Mouse (Mus musculus) gastrocnemius, postnatal 10 days (tissue): ENCODE results near the gene Arhgap45. TPM values are rescaled to one million over a fixed set of nuclear protein-coding genes. Genes with fewer than 3 reads are reported as not detected.
"Not testable (repeated sequence)": the region's sequence is repeated elsewhere in the genome, so short reads cannot be mapped to it uniquely, and the experiment has no call there.

Source experiments
- DNase-seq: peaks from one replicate; pipeline ENCODE4 v3.0.0; 2021; ENCODE audit warnings: mixed read lengths
- total RNA-seq, 2 experiments: library from RNA; stranded (reverse); gene quantifications; 2 replicates each; pipeline ENCODE4 v1.2.3; 2021

Arhgap45 gene
- total RNA-seq, 2 experiments from 2014 or later, result 2.0 to 3.5 TPM

DNA sequence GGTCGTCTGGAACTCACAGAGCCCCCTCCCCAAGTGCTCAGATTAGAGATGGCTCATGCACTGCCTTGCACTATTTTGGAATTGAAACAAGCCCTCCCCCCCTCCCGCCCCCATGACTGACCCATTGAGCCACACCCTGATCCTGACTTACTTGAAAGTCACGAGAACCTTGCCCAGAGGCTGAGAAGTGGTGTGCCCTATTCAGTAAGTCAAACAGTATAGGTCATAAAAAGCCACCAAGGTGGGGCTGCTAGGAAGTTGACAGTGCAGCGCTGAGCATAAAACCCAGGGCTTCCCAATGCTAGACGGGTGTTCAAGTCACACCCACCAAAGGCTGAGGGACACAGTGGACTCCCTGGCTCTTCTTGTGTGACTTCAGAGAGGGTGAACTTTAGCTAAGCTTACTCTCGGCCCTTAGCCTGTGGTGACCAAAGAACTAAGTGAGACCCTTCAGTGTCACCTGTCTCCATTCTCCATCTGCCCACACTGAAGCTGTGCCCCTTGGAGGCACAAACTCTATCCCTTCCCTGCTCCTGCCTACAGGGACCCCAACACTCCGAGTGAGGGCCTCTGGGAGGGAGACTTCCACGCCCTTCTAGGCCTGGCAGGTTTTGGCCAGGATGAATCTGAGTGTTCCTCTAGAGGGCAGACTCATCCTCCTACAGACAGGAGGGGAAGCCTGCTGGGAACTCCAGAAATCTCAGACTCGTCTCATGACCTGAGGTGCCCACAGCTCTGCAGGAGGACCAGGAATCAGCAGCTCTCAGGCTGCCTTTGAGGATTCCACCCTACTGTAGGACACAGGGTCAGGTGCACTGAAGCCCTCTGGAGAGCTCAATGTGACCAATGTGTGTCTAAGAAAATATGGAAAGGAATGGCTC, 17.3 kb downstream of the Arhgap45 start:
- no peak for DNase-seq

DNA sequence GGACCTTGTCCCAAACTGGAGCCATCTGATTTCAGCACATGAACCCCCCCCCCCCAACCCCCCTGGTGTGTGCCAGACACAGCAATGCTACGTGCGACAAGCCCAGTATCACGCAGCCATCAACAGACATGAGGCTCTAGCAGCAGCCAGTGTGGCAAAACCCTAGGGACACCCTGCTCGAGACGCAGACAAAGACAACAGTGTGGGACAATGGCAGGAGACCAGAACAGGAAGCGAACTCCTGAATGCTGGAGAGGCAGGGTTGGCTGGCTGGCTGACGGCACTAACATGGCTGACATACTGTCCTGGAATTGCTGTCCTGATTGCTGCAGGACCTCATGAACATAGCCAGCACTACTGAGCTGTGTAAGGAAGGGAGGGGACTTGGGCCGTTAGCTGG, 18.7 kb downstream of the Arhgap45 start:
- no peak for DNase-seq

DNA sequence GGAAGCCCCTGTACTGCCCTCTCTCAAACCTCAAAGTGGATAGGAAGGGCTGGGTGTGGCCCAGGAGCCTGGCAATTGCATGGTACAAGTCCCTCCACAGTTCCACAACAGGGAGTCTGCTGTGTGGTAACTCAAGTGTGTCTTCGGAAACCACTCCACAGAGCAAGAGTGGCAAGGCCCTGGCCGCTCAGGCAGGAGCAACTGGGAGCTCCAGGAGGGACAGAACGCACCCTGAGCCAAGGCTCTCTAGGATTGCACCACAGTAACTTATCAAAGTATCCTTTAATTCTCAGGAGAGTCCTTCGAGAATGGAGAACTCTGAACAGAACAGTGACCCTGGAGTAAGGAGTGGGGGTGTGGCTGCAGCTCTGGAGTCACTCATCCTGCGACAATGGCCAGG, 19.2 kb downstream of the Arhgap45 start:
- no peak for DNase-seq

DNA sequence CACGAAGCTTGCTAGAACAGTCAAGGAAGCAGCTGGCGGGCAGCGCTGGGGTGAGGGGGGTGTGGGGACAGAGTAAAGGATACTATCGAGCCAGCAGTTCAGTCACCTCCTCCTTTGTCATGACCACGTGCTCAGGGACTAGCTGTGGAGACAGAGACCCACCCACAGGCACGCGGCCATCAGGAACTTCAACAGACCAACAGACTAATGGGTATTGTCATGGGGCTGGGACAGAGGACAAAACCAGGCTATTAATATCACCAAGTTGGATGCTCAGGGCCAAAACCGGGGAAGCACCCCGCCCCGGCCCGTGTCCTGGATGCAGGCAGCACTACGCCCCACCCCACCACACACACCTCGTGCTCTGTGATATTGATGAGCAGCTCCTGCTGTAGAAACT, 20.4 kb downstream of the Arhgap45 start:
- no peak for DNase-seq

DNA sequence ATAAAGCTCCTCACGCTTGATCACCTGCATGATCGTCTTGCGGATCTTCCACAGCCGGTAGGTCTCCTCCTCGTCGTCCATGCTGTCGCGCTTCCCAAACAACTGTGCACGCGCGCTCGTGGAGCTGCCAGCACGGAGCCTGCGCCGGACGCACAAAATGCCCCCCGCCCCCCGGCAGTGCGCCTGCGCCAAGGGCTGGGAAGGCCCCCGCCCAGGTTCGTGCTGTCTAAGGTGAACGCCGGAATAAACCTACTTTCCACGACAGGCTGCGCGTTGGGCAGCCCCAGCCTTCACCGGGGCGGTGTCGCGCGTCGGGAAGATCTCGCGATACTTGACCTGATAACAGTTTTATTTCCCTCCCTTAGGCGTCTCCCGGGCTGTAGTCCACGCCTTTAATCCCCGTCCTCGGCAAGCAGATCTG, 23.1 kb downstream of the Arhgap45 start, which contains the start of gene Polr2e:
TSS of gene Polr2e (minus strand) at position 237 of the 421 bp plus-strand sequence.
- peak; percentile 95 for DNase-seq

DNA sequence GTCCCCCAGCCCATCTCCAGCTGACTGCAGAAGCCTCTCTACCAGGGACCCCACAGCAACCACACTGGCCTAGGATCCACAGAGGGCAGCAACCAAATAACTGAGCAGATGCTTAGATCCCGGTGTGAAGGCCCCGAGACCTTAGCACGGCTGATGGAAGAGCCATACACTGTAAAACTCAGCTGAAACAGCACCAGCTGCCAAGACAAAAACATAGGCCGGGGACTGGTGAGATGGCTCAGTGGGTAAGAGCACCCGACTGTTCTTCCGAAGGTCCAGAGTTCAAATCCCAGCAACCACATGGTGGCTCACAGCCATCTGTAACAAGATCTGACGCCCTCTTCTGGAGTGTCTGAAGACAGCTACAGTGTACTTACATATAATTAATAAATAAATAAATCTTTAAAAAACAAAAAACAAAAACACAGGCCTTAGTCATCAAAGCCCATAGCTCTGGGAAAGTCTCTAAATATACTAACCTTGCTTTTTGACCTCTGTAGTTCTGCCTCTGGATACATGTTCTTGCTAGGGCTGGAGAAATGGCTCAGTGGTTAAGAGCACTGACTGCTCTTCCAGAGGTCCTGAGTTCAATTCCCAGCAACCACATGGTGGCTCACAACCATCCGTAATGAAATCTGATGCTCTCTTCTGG, 25.1 kb downstream of the Arhgap45 start:
- DNase-seq, result not testable (repeated sequence)

DNA sequence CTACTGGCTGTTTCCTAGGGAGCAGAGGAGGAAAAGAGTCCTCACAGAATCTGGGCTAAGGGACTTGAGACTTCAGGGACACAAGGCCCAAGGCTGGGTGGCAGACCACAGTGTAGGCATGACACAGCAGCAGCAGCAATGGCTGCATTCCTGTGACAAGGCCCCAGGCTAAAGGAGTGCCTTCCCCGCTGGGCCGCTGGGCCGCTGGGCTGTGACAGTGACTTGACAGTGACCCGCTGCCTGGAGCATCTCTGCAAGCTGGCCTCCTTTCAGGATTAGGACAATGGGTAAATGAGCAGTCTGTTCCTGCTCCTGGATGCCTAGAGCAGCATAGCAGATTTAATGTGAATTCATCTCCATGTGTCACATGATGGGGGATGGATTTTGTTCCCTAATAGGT, 27.6 kb downstream of the Arhgap45 start:
- no peak for DNase-seq

DNA sequence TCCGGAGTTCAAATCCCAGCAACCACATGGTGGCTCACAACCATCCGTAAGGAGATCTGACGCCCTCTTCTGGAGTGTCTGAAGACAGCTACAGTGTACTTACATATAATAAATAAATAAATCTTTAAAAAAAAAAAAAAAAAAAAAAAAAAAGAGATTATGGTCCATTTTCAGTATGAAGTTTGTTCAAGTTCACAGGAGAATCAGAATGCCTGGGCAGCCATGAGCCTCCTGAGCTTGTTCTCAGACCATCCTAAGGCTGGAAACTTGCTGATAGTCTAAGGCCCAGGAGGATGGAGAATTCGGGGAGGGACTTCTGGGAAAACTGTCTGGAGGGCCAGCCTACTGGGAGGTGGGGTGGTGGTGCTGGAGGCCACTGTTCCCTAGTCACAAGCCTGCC, 28.9 kb downstream of the Arhgap45 start:
- DNase-seq, result not testable (repeated sequence)

DNA sequence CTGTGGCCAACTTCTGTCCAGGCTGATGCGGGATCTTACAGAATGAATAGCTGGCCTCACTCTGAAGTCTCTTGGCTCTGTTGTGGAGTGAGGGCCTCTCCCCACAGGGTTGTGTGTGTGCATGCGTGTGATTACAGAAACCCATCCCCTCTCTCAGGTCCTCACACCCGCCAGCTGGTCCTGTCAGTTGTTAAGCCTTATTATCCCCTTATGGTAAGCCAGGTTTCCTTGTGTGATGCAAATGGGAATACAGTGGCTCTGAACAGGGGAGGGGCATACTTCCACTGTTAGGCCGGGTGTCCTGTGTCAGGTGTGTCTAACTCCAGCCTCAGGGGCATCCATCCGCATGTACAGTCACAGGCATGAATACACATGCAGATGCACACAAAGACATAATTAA, 29.3 kb downstream of the Arhgap45 start:
- no peak for DNase-seq

DNA sequence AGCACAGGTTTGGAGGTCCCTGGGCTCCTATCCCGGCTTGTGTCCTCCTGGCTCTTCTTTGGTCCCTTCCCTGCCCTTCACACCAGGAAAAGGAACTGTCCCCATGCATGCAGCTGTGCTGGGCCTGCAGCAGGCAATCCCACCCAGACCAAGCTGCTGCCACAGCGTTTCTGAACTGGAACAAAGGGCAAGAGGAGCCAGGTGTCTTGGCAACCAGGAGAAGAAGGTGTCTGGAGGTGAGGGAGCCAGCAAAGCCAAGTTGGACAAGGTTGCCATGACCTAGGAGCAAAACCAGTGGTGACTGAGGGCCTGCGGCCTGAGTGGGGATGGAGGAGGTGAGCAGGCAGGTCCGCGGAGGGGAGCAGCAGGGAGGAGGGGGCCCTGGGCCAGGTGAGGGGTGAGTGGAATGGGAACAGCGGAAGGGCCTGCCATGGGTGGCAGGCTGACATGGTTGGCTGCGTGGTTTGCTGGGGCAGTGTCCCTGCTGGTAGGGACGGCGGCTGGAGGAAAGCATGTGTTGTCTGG, 30.6 kb downstream of the Arhgap45 start, which contains the start of gene Gpx4:
TSS of gene Gpx4 (plus strand) at position 126 of the 525 bp plus-strand sequence.
- no peak for DNase-seq

DNA sequence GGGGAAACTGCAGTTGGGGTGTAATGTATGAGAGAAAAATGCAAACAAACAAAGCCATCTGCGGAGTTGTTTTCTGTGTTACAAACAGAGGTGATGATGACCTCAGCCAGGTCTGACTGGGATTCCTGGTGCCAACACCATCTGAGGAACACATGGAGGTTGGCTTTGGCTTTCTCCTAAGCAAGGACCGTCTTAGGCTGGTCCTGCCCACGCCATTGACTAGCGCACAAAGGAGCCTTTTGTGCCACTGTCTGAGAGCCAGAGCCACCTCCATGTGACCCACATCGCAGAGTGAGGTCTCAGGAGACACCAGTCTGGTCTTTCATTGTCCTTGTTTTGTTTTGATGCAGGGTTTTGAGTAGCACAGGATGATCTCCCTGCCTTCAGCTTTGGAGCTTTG, 31.9 kb downstream of the Arhgap45 start:
- DNase-seq, result no peak

DNA sequence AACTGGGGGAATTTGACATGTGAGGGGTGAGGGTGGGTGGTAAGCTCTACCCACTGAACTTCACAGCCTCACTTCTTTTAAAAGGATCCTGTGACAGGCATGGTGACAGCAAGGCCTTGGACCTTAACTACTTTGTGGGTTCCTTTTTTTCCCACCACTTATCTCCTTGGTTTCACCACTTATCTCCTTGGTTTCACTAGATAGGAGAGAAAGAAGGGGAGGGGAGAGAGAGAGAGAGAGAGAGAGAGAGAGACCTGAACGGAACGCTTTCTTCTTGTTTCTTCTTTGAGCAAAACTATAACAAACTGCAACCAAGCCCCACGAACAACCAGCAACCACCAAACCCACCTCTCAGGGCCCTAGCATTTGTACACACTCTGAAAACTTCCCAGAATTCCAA, 32.4 kb downstream of the Arhgap45 start:
- DNase-seq, result no peak

DNA sequence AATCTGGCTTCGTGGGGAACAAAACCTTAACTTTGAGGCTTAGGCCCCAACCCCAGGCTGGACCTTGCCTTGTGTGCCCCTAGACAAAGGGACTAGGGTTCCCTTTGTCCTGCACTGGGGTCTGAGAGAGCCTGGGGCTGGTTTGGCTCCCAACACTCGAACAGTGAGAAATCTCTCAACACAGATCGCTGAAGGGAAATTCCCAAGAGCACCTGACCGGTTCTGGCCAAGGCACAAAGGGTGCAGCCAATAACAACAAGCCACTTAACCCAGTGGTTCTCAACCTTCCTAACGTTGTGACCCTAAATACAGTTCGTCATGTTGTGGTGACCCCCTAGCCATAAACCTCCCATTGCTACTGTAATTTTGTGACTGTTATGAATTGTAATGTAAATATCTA, 33.8 kb downstream of the Arhgap45 start:
- no peak for DNase-seq

DNA sequence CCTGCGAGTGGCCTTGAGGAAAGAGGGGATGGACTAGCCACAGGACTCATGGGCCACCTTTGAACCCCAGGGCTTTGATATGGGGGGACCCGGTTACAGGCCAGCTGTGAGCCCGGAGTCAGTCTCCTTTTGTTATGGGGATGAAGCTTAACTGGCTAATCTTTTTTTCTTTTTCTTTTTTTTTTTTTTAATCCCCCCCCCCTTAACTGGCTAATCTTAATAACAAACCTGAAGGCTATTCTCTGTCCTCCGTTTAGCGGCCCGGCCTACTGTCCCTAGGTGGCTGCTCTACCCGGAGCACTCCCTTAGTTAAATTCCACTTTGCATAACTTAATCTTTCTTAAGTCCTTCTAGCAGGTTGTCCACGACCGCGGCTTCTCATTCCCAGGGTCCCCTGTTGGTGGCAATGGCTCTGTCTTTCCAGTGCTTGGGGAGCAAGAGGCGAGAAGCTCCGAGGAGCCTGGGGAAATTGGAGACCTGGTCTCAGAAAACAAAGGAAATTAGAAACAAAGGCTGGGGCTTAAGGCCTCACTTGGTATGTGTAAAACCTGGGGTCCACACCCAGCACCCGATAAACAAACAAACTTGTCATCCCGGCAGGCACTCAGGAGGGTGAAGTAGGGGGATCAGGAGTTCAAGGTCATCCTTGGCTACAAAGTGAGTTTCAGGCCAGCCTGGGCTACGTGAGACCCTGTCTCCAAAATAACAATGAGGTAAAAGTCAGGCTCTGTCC, 34.6 kb downstream of the Arhgap45 start:
- DNase-seq, result no peak

DNA sequence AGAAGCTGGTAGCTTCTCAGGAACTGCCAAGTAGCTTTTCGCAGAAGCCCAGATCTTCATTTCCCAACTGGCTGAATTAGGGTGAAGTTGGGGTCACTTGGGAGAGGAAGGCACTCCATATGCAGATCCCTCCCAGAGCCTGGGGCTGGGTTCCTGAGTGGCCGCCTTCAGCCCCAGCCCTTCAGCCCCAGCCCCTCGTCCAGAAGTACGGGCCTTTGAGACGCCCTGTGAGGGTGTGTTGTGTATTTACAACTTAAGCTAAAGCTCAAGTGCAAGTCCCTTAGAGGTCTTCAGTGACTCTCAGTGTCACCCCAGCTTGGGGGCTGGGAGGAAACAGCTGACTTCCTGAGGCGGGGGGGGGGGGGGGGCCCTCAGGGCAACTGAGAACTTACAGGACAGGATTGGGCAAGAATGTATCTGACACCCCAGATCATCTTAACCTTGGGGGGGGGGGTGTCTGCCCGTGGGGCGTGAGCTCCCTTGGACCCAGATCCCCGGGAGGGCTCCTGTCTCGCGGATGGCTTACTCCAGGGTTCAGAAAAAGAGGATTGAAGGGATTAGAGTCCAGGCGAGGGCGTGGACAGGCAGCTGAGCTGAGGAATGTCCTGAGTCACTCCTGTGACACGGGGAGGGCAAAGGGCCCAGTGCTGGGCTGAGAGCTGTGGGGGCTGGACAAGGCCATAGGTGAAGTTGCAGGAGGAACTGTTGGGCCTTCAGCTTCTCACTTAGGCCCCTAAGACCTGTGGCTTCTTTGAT, 35.3 kb downstream of the Arhgap45 start:
- DNase-seq, result peak; percentile 56

DNA sequence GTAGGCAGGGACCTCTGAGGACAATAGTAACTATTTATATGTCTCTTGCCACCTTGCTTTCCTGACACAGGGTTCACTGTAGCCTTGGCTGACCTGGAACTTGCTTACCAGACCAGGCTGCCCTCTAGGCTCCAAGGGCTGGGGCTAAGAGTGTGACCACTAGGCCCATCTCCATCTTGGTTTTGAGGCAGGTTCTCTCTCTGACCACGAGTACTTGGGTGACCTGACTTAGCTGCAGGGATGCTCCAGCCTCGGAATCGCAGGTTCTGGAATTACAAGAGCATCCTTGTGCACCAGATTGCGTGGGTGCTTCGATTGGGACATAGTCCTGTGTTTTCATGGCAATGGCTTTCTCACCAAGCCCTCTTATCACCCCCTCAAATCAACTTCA, 35.9 kb downstream of the Arhgap45 start:
- DNase-seq, result no peak

DNA sequence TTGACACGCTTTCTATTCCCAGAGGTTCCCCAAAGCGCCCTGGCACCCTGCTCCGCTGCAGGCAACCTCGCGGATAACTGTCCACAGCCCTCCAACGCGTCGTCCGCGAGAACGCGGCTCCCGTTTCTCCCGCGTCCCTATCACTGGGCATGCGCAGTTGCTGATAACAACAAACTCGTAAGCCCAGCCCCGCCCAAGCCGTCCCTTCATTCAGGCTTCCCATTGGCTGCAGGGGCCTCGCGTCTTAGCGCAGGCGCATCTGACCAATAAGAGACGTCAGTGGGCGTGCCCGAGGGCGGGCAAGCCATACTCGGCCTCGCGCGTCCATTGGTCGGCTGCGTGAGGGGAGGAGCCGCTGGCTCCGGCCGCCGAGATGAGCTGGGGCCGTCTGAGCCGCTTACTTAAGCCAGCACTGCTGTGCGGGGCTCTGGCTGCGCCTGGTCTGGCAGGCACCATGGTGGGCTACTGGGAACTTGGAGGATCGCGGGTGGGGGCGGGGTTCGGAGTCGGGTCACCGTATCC, 36.9 kb downstream of the Arhgap45 start:
- DNase-seq, result peak; percentile 99

DNA sequence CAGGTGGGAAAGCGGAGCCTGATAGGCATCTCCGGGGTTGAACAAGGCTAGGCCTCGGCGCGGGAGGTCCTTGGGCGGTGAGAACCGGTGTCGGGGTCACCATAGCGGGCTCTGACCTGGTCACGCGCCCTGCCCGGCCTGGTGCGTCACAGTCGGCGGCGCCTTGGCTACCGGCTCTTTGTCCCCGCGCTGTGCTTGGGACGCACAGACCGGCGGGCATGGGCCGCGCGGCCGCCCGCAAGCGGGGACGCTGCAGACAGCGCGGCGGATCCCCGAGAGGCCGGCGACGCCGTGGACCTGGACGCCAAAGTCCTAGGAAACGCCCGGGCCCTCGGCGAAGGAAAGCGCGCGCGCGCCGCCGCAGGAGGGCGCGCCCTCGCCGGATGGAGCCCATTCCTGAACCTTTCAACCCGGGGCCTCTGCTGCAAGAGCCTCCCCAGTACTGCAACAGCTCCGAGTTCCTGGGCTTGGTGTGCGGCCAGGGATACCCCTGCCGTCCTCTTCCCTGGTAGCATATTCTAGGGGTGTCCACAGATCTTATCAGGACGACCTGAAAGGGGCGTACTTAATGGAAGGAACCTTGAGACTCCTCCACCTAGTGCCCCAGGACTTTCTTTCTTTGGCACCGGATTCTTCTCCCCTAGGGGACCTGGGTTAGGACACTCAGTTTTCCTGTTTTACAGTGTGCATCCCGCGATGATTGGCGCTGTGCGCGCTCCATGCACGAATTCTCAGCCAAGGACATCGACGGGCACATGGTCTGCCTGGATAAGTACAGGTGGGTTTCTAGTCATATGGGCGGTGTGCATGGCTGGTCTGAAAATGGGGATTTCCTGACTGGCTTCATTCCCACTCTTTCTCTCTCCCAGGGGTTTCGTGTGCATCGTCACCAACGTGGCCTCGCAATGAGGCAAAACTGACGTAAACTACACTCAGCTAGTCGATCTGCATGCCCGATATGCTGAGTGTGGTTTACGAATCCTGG, 37.7 kb downstream of the Arhgap45 start:
- DNase-seq, result peak; percentile 72

DNA sequence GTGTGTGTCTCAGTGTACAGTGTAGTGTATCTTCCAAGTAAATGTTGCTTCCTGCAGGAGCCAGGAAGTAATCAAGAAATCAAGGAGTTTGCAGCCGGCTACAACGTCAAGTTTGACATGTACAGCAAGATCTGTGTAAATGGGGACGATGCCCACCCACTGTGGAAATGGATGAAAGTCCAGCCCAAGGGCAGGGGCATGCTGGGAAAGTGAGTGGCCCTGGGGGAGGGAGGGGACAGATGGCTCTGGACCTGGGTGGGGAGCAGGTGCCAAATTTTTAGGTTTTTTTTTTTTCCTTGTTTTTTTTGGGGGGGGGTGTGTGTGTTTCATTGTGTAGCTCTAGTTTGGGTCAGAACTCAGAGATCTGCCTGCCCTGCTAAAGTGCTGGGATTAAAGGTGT, 38.5 kb downstream of the Arhgap45 start:
- not testable (repeated sequence) for DNase-seq

DNA sequence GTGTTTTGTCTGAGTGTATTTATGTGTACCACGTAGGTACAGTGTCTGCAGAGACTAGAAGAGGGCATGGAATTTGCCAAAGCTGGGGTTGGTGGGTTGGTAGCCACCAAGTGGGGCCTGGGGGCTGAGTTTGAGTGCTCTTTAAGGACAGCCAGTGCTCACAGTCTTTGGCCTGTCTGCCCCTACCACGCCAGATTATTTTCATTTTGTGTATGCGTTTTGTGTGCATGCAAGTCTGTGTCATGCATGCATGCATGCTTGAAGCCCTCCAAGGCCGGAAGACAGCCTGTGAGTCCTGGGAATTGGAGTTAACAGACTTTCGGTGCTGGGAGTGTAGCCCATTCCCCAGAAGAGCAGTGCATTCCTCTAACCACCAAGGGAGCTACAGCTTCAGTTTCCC, 38.9 kb downstream of the Arhgap45 start:
- DNase-seq, result no peak
